Mouse (Mus musculus) bone marrow, adult 2 months (tissue): ENCODE results near the gene Depdc1b.

Experiments used
- CTCF ChIP-seq: fragments of 200-500 bp; IDR thresholded peaks from 2 replicates; pipeline ENCODE4 v1.5.1; 2011; ENCODE audit warnings: low read length, control low read depth; ENCODE audit not compliant: control insufficient read depth, insufficient read depth
- POLR2A ChIP-seq: fragments of 200-500 bp; IDR thresholded peaks from 2 replicates; pipeline ENCODE4 v1.6.1; 2011; ENCODE audit warnings: low read depth, mild to moderate bottlenecking, control low read depth, low read length, borderline replicate concordance; ENCODE audit not compliant: control insufficient read depth

- TF ChIP-seq CTCF (no peak), POLR2A (no peak)
Measured at GRCm38 (mm10) chr13:108358228-108358627, 42.1 kb downstream of the Depdc1b start.
